Mouse (Mus musculus): ENCODE measurements around the gene Slc5a12. TPM values are rescaled to one million over a fixed set of nuclear protein-coding genes. Genes with fewer than 3 reads are reported as not detected.

The Slc5a12 gene
- not detected in 2 replicates for polyA plus RNA-seq (2015; fragmentation: Nextera tagmentation; extraction: Ambion mirVana)

GRCm38 (mm10) chr2:110596932-110597331 lies at the start of gene Slc5a12:
Gene Slc5a12 (plus strand): TSS chr2:110597298.
- no peaks in the 10 kb centered on the region for H3K36me3 ChIP-seq (replicated peaks)
- H3K27ac ChIP-seq (replicated peaks): no peak within 1 kb of the TSS
- H3K9ac ChIP-seq: no peak within 1 kb of the TSS
- ATAC-seq (ENCODE audit: insufficient read depth): no peak
- no peaks in the 10 kb centered on the region for H3K4me1 ChIP-seq (replicated peaks)
- no peaks in the 10 kb centered on the region for H3K9me3 ChIP-seq (replicated peaks)
- 39% methylated on average over 2 of the region's 2 CpGs for WGBS (ENCODE audit: insufficient replicate concordance)
- no peak within 1 kb of the TSS for H3K4me2 ChIP-seq
- H3K4me3 ChIP-seq (replicated peaks): no peak within 1 kb of the TSS
- no peaks in the 10 kb centered on the region for H3K27me3 ChIP-seq

- WGBS (ENCODE audit: insufficient replicate concordance): 63% methylated on average over 1 of the region's 1 CpGs
- H3K36me3 ChIP-seq (replicated peaks): no peaks in the 10 kb centered on the region
- no peaks in the 10 kb centered on the region for H3K9me3 ChIP-seq (replicated peaks)
- H3K4me2 ChIP-seq: no peak overlapping the region
- no peak overlapping the region for H3K27ac ChIP-seq (replicated peaks)
- H3K9ac ChIP-seq: no peak overlapping the region
- no peak for ATAC-seq (ENCODE audit: insufficient read depth)
- H3K27me3 ChIP-seq: no peaks in the 10 kb centered on the region
- no peak overlapping the region for H3K4me3 ChIP-seq (replicated peaks)
- no peaks in the 10 kb centered on the region for H3K4me1 ChIP-seq (replicated peaks)
Observed at GRCm38 (mm10) chr2:110556098-110556497, 41.0 kb upstream of the Slc5a12 start.

GRCm38 (mm10) chr2:110562621-110563020 lies 34.5 kb upstream of the Slc5a12 start:
- ATAC-seq (ENCODE audit: insufficient read depth): no peak
- Histone ChIP-seq H3K4me3 (replicated peaks) (no peak overlapping the region), H3K27me3 (no peaks in the 10 kb centered on the region), H3K4me1 (replicated peaks) (no peaks in the 10 kb centered on the region), H3K9me3 (replicated peaks) (no peaks in the 10 kb centered on the region), H3K9ac (no peak overlapping the region), H3K36me3 (replicated peaks) (no peaks in the 10 kb centered on the region), H3K27ac (replicated peaks) (no peak overlapping the region), H3K4me2 (no peak overlapping the region)
- 43% methylated on average over 2 of the region's 2 CpGs for WGBS (ENCODE audit: insufficient replicate concordance)

GRCm38 (mm10) chr2:110564673-110565627 lies 32.1 kb upstream of the Slc5a12 start:
- no peak for ATAC-seq (ENCODE audit: insufficient read depth)
- no peaks in the 10 kb centered on the region for H3K9me3 ChIP-seq (replicated peaks)
- 25% methylated on average over 5 of the region's 5 CpGs for WGBS (ENCODE audit: insufficient replicate concordance)

GRCm38 (mm10) chr2:110586692-110587091 lies 10.4 kb upstream of the Slc5a12 start:
- no peak overlapping the region for H3K9ac ChIP-seq
- H3K4me3 ChIP-seq (replicated peaks): no peak overlapping the region
- no peak overlapping the region for H3K4me2 ChIP-seq
- H3K27me3 ChIP-seq: no peaks in the 10 kb centered on the region
- 67% methylated on average over 6 of the region's 6 CpGs for WGBS (ENCODE audit: insufficient replicate concordance)
- ATAC-seq (ENCODE audit: insufficient read depth): no peak
- H3K27ac ChIP-seq (replicated peaks): no peak overlapping the region
- no peaks in the 10 kb centered on the region for H3K36me3 ChIP-seq (replicated peaks)
- no peaks in the 10 kb centered on the region for H3K9me3 ChIP-seq (replicated peaks)
- H3K4me1 ChIP-seq (replicated peaks): no peaks in the 10 kb centered on the region

More at GRCm38 (mm10) chr2:110564673-110565627, 32.1 kb upstream of the Slc5a12 start:
- no peak overlapping the region for H3K4me2 ChIP-seq
- H3K4me1 ChIP-seq (replicated peaks): no peaks in the 10 kb centered on the region
- H3K27ac ChIP-seq (replicated peaks): no peak overlapping the region
- H3K4me3 ChIP-seq (replicated peaks): no peak overlapping the region
- no peaks in the 10 kb centered on the region for H3K27me3 ChIP-seq
- H3K36me3 ChIP-seq (replicated peaks): no peaks in the 10 kb centered on the region
- no peak overlapping the region for H3K9ac ChIP-seq

- ATAC-seq (ENCODE audit: insufficient read depth): no peak
- no peak overlapping the region for H3K9ac ChIP-seq
- no peak overlapping the region for H3K27ac ChIP-seq (replicated peaks)
- H3K4me1 ChIP-seq (replicated peaks): no peaks in the 10 kb centered on the region
- no peaks in the 10 kb centered on the region for H3K36me3 ChIP-seq (replicated peaks)
- WGBS (ENCODE audit: insufficient replicate concordance): 45% methylated on average over 1 of the region's 1 CpGs
- no peaks in the 10 kb centered on the region for H3K9me3 ChIP-seq (replicated peaks)
- no peak overlapping the region for H3K4me3 ChIP-seq (replicated peaks)
- no peaks in the 10 kb centered on the region for H3K27me3 ChIP-seq
- no peak overlapping the region for H3K4me2 ChIP-seq
Observed at GRCm38 (mm10) chr2:110590007-110590406, 7.1 kb upstream of the Slc5a12 start.

- Histone ChIP-seq H3K36me3 (replicated peaks) (no peaks in the 10 kb centered on the region), H3K4me2 (no peak overlapping the region), H3K4me3 (replicated peaks) (no peak overlapping the region), H3K4me1 (replicated peaks) (no peaks in the 10 kb centered on the region), H3K9me3 (replicated peaks) (no peaks in the 10 kb centered on the region), H3K27ac (replicated peaks) (no peak overlapping the region), H3K9ac (no peak overlapping the region), H3K27me3 (no peaks in the 10 kb centered on the region)
- no peak for ATAC-seq (ENCODE audit: insufficient read depth)
- 49% methylated on average over 3 of the region's 3 CpGs for WGBS (ENCODE audit: insufficient replicate concordance)
Observed at GRCm38 (mm10) chr2:110592276-110592675, 4.8 kb upstream of the Slc5a12 start.

- Histone ChIP-seq H3K4me3 (replicated peaks) (no peak overlapping the region), H3K27me3 (no peaks in the 10 kb centered on the region), H3K4me2 (no peak overlapping the region), H3K27ac (replicated peaks) (no peak overlapping the region), H3K9me3 (replicated peaks) (0 out of 2 replicates have a peak, but pooled peaks cover 2% of the 10 kb centered on the region), H3K4me1 (replicated peaks) (no peaks in the 10 kb centered on the region), H3K36me3 (replicated peaks) (no peaks in the 10 kb centered on the region), H3K9ac (no peak overlapping the region)
- 62% methylated on average over 1 of the region's 1 CpGs for WGBS (ENCODE audit: insufficient replicate concordance)
- ATAC-seq (ENCODE audit: insufficient read depth): no peak
Observed at GRCm38 (mm10) chr2:110644358-110644757, 47.3 kb downstream of the Slc5a12 start.

- H3K4me1 ChIP-seq (replicated peaks): no peaks in the 10 kb centered on the region
- H3K36me3 ChIP-seq (replicated peaks): no peaks in the 10 kb centered on the region
- 0 out of 2 replicates have a peak, but pooled peaks cover 2% of the 10 kb centered on the region for H3K9me3 ChIP-seq (replicated peaks)
- H3K4me3 ChIP-seq (replicated peaks): no peak overlapping the region
- H3K4me2 ChIP-seq: no peak overlapping the region
- H3K27ac ChIP-seq (replicated peaks): no peak overlapping the region
- no peak overlapping the region for H3K9ac ChIP-seq
- ATAC-seq (ENCODE audit: insufficient read depth): no peak
- H3K27me3 ChIP-seq: no peaks in the 10 kb centered on the region
Observed at GRCm38 (mm10) chr2:110644846-110645245, 47.7 kb downstream of the Slc5a12 start.

- no peaks in the 10 kb centered on the region for H3K9me3 ChIP-seq (replicated peaks)
- 39% methylated on average over 4 of the region's 4 CpGs for WGBS (ENCODE audit: insufficient replicate concordance)
- no peak for ATAC-seq (ENCODE audit: insufficient read depth)
- H3K27ac ChIP-seq (replicated peaks): no peak overlapping the region
- H3K9ac ChIP-seq: no peak overlapping the region
- H3K4me1 ChIP-seq (replicated peaks): no peaks in the 10 kb centered on the region
- no peak overlapping the region for H3K4me3 ChIP-seq (replicated peaks)
- no peaks in the 10 kb centered on the region for H3K36me3 ChIP-seq (replicated peaks)
- H3K27me3 ChIP-seq: no peaks in the 10 kb centered on the region
- H3K4me2 ChIP-seq: no peak overlapping the region
Observed at GRCm38 (mm10) chr2:110663329-110663728, 66.2 kb downstream of the Slc5a12 start.

- H3K27ac ChIP-seq (replicated peaks): no peak overlapping the region
- no peak overlapping the region for H3K4me2 ChIP-seq
- H3K36me3 ChIP-seq (replicated peaks): no peaks in the 10 kb centered on the region
- H3K4me3 ChIP-seq (replicated peaks): no peak overlapping the region
- H3K9me3 ChIP-seq (replicated peaks): no peaks in the 10 kb centered on the region
- no peaks in the 10 kb centered on the region for H3K4me1 ChIP-seq (replicated peaks)
- no peak for ATAC-seq (ENCODE audit: insufficient read depth)
- H3K9ac ChIP-seq: no peak overlapping the region
- 65% methylated on average over 2 of the region's 2 CpGs for WGBS (ENCODE audit: insufficient replicate concordance)
- no peaks in the 10 kb centered on the region for H3K27me3 ChIP-seq
Observed at GRCm38 (mm10) chr2:110671071-110671624, 74.0 kb downstream of the Slc5a12 start.

All from liver, embryonic 15.5 days (tissue).